Mouse (Mus musculus) embryonic facial prominence, embryonic 12.5 days (tissue): ENCODE data around the gene Ahcy. TPM values are rescaled to one million over a fixed set of nuclear protein-coding genes. Genes with fewer than 3 reads are reported as not detected.

ENCODE experiments used
- ATAC-seq: fragments of 200-750 bp; cut with Nextera tagmentation; 2 replicates; pipeline ENCODE4 v1.8.0; 2017; ENCODE audit not compliant: insufficient number of reproducible peaks, insufficient read depth, low FRiP score, low TSS enrichment
- H3K27ac ChIP-seq: fragments of 300-500 bp; sonication (generic); 2 replicates; pipeline ENCODE4 v1.5.1; 2016; ENCODE audit warnings: mild to moderate bottlenecking
- H3K27me3 ChIP-seq: fragments of 300-500 bp; sonication (generic); 2 replicates; pipeline ENCODE4 v1.6.1; 2016; ENCODE audit warnings: mild to moderate bottlenecking, moderate library complexity
- H3K36me3 ChIP-seq: fragments of 300-500 bp; sonication (generic); 2 replicates; pipeline ENCODE4 v1.6.1; 2016; ENCODE audit warnings: mild to moderate bottlenecking
- H3K4me1 ChIP-seq: fragments of 300-500 bp; sonication (generic); 2 replicates; pipeline ENCODE4 v1.6.1; 2016
- H3K4me2 ChIP-seq: fragments of 300-500 bp; sonication (generic); replicated peaks from 2 replicates; pipeline ENCODE4 v1.6.1; 2016; ENCODE audit warnings: mild to moderate bottlenecking, moderate library complexity
- H3K4me3 ChIP-seq: fragments of 300-500 bp; sonication (generic); 2 replicates; pipeline ENCODE4 v1.5.1; 2016; ENCODE audit warnings: mild to moderate bottlenecking
- H3K9ac ChIP-seq: fragments of 300-500 bp; sonication (generic); 2 replicates; pipeline ENCODE4 v1.6.1; 2016; ENCODE audit warnings: mild to moderate bottlenecking, moderate library complexity
- H3K9me3 ChIP-seq: fragments of 300-500 bp; sonication (generic); 2 replicates; pipeline ENCODE4 v1.6.1; 2016; ENCODE audit warnings: mild to moderate bottlenecking, moderate library complexity
- WGBS: fragments of 180-500 bp; shearing (Covaris S2); methylation state at CpG from one replicate; pipeline ENCODE4 v1.1.7; 2016; 5-methylcytosine and 5-hydroxymethylcytosine counted together
- polyA plus RNA-seq: library from polyadenylated mRNA; unstranded; fragments of >200 nt; fragmentation: Nextera tagmentation; extraction: Ambion mirVana; gene quantifications from 2 replicates; pipeline ENCODE4 v1.2.1, GENCODE M21; 2016

Gene Ahcy
- polyA plus RNA-seq, 1 experiment from 2014 or later: 82.1 TPM

- H3K27me3 ChIP-seq: no peaks in the 10 kb centered on the region
- no peaks in the 10 kb centered on the region for H3K36me3 ChIP-seq
- H3K4me2 ChIP-seq: no peak overlapping the region
- H3K4me1 ChIP-seq: no peaks in the 10 kb centered on the region
- no peaks in the 10 kb centered on the region for H3K9me3 ChIP-seq
- ATAC-seq: no peak
- no peak overlapping the region for H3K9ac ChIP-seq
- no peak overlapping the region for H3K27ac ChIP-seq
- no peak overlapping the region for H3K4me3 ChIP-seq
- 70% methylated on average over 13 of the region's 13 CpGs for WGBS
Observed at GRCm38 (mm10) chr2:155090909-155091742, 16.8 kb upstream of the Ahcy start.

GRCm38 (mm10) chr2:155088264-155088663, 14.0 kb upstream of the Ahcy start:
- Histone ChIP-seq H3K4me1 (no peaks in the 10 kb centered on the region), H3K9me3 (no peaks in the 10 kb centered on the region), H3K9ac (no peak overlapping the region), H3K27me3 (no peaks in the 10 kb centered on the region), H3K36me3 (no peaks in the 10 kb centered on the region), H3K4me3 (no peak overlapping the region), H3K27ac (no peak overlapping the region), H3K4me2 (no peak overlapping the region)
- no peak for ATAC-seq
- 83% methylated on average over 6 of the region's 6 CpGs for WGBS

GRCm38 (mm10) chr2:155086328-155086727, 12.0 kb upstream of the Ahcy start:
- WGBS: 87% methylated on average over 5 of the region's 5 CpGs

GRCm38 (mm10) chr2:155084546-155084945, 10.2 kb upstream of the Ahcy start:
- no peak overlapping the region for H3K4me2 ChIP-seq
- H3K4me3 ChIP-seq: no peak overlapping the region
- H3K4me1 ChIP-seq: no peaks in the 10 kb centered on the region
- H3K27me3 ChIP-seq: 0 out of 2 replicates have a peak, but pooled peaks cover 5% of the 10 kb centered on the region
- H3K36me3 ChIP-seq: no peaks in the 10 kb centered on the region
- no peak overlapping the region for H3K27ac ChIP-seq
- H3K9me3 ChIP-seq: no peaks in the 10 kb centered on the region
- no peak overlapping the region for H3K9ac ChIP-seq
- WGBS: 81% methylated on average over 5 of the region's 5 CpGs
- no peak for ATAC-seq

More at GRCm38 (mm10) chr2:155086328-155086727, 12.0 kb upstream of the Ahcy start:
- no peak overlapping the region for H3K4me2 ChIP-seq
- H3K36me3 ChIP-seq: no peaks in the 10 kb centered on the region
- H3K27me3 ChIP-seq: 0 out of 2 replicates have a peak, but pooled peaks cover 1% of the 10 kb centered on the region
- no peaks in the 10 kb centered on the region for H3K4me1 ChIP-seq
- no peak for ATAC-seq
- no peak overlapping the region for H3K9ac ChIP-seq
- no peak overlapping the region for H3K4me3 ChIP-seq
- H3K9me3 ChIP-seq: no peaks in the 10 kb centered on the region
- no peak overlapping the region for H3K27ac ChIP-seq

GRCm38 (mm10) chr2:155082121-155082803, 8.0 kb upstream of the Ahcy start:
- H3K4me3 ChIP-seq: no peak overlapping the region
- no peaks in the 10 kb centered on the region for H3K9me3 ChIP-seq
- no peak overlapping the region for H3K4me2 ChIP-seq
- no peaks in the 10 kb centered on the region for H3K36me3 ChIP-seq
- no peak overlapping the region for H3K9ac ChIP-seq
- 21% methylated on average over 8 of the region's 8 CpGs for WGBS
- no peak overlapping the region for H3K27ac ChIP-seq
- H3K4me1 ChIP-seq: no peaks in the 10 kb centered on the region
- ATAC-seq: 0 out of 2 replicates have a peak, but pooled peaks have one; percentile 47
- H3K27me3 ChIP-seq: 0 out of 2 replicates have a peak, but pooled peaks cover 5% of the 10 kb centered on the region

- H3K4me2 ChIP-seq: no peak overlapping the region
- H3K4me3 ChIP-seq: no peak overlapping the region
- no peak for ATAC-seq
- H3K27ac ChIP-seq: no peak overlapping the region
- H3K4me1 ChIP-seq: no peaks in the 10 kb centered on the region
- H3K36me3 ChIP-seq: no peaks in the 10 kb centered on the region
- no peaks in the 10 kb centered on the region for H3K9me3 ChIP-seq
- H3K9ac ChIP-seq: no peak overlapping the region
- H3K27me3 ChIP-seq: 0 out of 2 replicates have a peak, but pooled peaks cover 5% of the 10 kb centered on the region
- WGBS: 75% methylated on average over 3 of the region's 3 CpGs
Observed at GRCm38 (mm10) chr2:155081056-155081455, 6.8 kb upstream of the Ahcy start.

GRCm38 (mm10) chr2:155080179-155080530, 5.9 kb upstream of the Ahcy start:
- Histone ChIP-seq H3K27me3 (0 out of 2 replicates have a peak, but pooled peaks cover 5% of the 10 kb centered on the region), H3K9me3 (no peaks in the 10 kb centered on the region), H3K4me3 (no peak overlapping the region), H3K4me1 (peaks cover 3% of the 10 kb centered on the region; the same call in 1 of the 2 replicates), H3K4me2 (no peak overlapping the region), H3K36me3 (no peaks in the 10 kb centered on the region), H3K9ac (no peak overlapping the region), H3K27ac (no peak overlapping the region)
- ATAC-seq: no peak
- 65% methylated on average over 4 of the region's 4 CpGs for WGBS

GRCm38 (mm10) chr2:155079500-155080178, 5.3 kb upstream of the Ahcy start:
- no peak overlapping the region for H3K27ac ChIP-seq
- peaks cover 6% of the 10 kb centered on the region; the same call in 1 of the 2 replicates for H3K4me1 ChIP-seq
- H3K36me3 ChIP-seq: no peaks in the 10 kb centered on the region
- H3K4me3 ChIP-seq: no peak overlapping the region
- H3K9me3 ChIP-seq: no peaks in the 10 kb centered on the region
- 0 out of 2 replicates have a peak, but pooled peaks cover 5% of the 10 kb centered on the region for H3K27me3 ChIP-seq
- 40% methylated on average over 7 of the region's 7 CpGs for WGBS
- ATAC-seq: no peak
- H3K4me2 ChIP-seq: no peak overlapping the region
- H3K9ac ChIP-seq: no peak overlapping the region

GRCm38 (mm10) chr2:155075649-155076048, 1.4 kb upstream of the Ahcy start:
- no peak overlapping the region for H3K9ac ChIP-seq
- WGBS: 85% methylated on average over 6 of the region's 6 CpGs
- H3K36me3 ChIP-seq: no peaks in the 10 kb centered on the region
- no peak overlapping the region for H3K27ac ChIP-seq
- no peaks in the 10 kb centered on the region for H3K27me3 ChIP-seq
- H3K4me2 ChIP-seq: no peak overlapping the region
- H3K4me1 ChIP-seq: peaks cover 16% of the 10 kb centered on the region; the same call in 1 of the 2 replicates
- no peak for ATAC-seq
- H3K4me3 ChIP-seq: no peak overlapping the region
- no peaks in the 10 kb centered on the region for H3K9me3 ChIP-seq

- H3K4me2 ChIP-seq: peak overlapping the region; percentile 70
- peak overlapping the region; percentile 84 for H3K9ac ChIP-seq
- no peaks in the 10 kb centered on the region for H3K9me3 ChIP-seq
- peaks cover 16% of the 10 kb centered on the region; the same call in 1 of the 2 replicates for H3K4me1 ChIP-seq
- no peaks in the 10 kb centered on the region for H3K27me3 ChIP-seq
- peak overlapping the region; percentile 77 for H3K27ac ChIP-seq
- H3K4me3 ChIP-seq: peak overlapping the region; percentile 74
- H3K36me3 ChIP-seq: no peaks in the 10 kb centered on the region
- 16% methylated on average over 12 of the region's 12 CpGs for WGBS
- peak; percentile 18; the same call in 1 of the 2 replicates for ATAC-seq
Observed at GRCm38 (mm10) chr2:155074766-155075330, 551 bp upstream of the Ahcy start.

GRCm38 (mm10) chr2:155073347-155073746, 950 bp downstream of the Ahcy start:
- Histone ChIP-seq H3K4me2 (peak overlapping the region; percentile 70), H3K4me3 (peak overlapping the region; percentile 74), H3K9ac (peak overlapping the region; percentile 84), H3K36me3 (0 out of 2 replicates have a peak, but pooled peaks cover 2% of the 10 kb centered on the region), H3K27ac (no peak overlapping the region), H3K27me3 (no peaks in the 10 kb centered on the region), H3K4me1 (peaks cover 16% of the 10 kb centered on the region; the same call in 1 of the 2 replicates), H3K9me3 (no peaks in the 10 kb centered on the region)
- no peak for ATAC-seq
- 27% methylated on average over 3 of the region's 3 CpGs for WGBS
